Mouse (Mus musculus): ENCODE results near the gene Pak3. TPM values are rescaled to one million over a fixed set of nuclear protein-coding genes. Genes with fewer than 3 reads are reported as not detected.

The Pak3 gene
- polyA plus RNA-seq, 1 experiment from 2014 or later, result 14.0 TPM

DNA sequence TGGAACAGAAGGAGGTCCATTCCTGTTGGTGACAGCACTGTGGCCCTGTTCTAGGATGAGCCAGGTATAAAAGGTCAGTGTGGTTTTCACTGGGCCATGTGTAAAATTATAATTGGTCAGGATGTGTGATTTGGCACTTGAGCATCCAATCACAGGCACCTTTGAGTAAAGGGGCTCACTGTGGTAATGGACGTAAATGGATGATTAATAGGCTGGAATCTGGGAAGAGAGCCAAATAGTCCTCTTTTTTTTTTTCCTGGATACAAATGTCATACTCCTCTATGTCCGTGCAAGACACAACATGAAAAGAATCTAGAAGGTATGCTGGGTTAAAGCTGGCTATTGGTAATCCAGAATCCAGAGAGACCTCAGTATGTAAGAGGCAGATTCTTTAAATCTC is 147.4 kb downstream of the Pak3 start:
- Histone ChIP-seq H3K4me1 (replicated peaks) (no peaks in the 10 kb centered on the region), H3K4me3 (replicated peaks) (no peak overlapping the region), H3K4me2 (no peak overlapping the region), H3K27me3 (peaks cover 30% of the 10 kb centered on the region), H3K36me3 (no peaks in the 10 kb centered on the region), H3K9ac (replicated peaks) (no peak overlapping the region), H3K9me3 (no peaks in the 10 kb centered on the region), H3K27ac (no peak overlapping the region)
- no peak for ATAC-seq (ENCODE audit: insufficient number of reproducible peaks, insufficient read depth, low FRiP score, low TSS enrichment, low read depth)
- 50% methylated on average over 2 of the region's 2 CpGs for WGBS

DNA sequence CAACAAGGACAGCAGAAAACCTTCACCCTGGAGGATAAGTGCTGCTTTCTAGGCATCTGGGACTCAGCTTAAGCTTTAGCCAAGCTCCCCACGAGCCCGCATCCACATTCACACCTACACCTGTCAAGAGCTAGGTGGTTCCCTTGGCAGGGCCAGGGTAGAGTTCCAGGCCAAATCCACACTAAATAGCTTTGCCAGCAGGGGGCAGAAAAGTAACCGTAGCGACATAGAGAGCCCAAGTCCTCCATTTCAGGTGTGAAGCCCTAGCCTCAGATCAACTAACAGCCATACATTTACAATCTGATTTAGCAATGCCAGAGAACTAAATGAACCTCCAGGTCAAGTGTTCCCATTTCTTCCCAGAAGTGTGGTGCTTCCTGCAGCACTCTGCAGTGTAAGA is 148.6 kb downstream of the Pak3 start:
- peaks cover 30% of the 10 kb centered on the region for H3K27me3 ChIP-seq

DNA sequence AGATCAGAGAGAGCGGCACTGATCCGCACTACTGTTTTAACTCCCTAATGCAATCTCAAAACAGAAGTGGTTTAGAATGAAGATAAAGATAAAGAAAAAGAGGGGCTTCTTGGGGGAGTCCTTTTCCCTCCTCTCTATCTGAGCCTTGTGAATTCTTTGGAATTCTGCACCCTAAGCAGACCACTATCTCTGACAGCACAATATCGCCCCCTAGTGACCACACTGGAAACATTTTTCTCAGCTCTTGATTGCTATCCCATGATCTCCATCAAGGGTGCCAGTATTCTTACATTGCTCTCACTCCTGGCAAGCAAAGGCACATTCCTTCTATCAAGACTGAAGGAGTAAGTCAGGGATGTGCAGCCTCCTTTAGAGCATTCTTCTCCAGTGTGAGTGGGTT is 149.9 kb downstream of the Pak3 start:
- no peak overlapping the region for H3K9ac ChIP-seq (replicated peaks)
- H3K27me3 ChIP-seq, result peaks cover 30% of the 10 kb centered on the region
- no peak overlapping the region for H3K4me2 ChIP-seq
- H3K27ac ChIP-seq, result no peak overlapping the region
- H3K36me3 ChIP-seq, result no peaks in the 10 kb centered on the region
- WGBS, result 52% methylated on average over 3 of the region's 3 CpGs
- no peaks in the 10 kb centered on the region for H3K4me1 ChIP-seq (replicated peaks)
- ATAC-seq (ENCODE audit: insufficient number of reproducible peaks, insufficient read depth, low FRiP score, low TSS enrichment, low read depth), result no peak
- H3K9me3 ChIP-seq, result no peaks in the 10 kb centered on the region
- H3K4me3 ChIP-seq (replicated peaks), result no peak overlapping the region

More for the DNA sequence above, 148.6 kb downstream of the Pak3 start:
- Histone ChIP-seq H3K9ac (replicated peaks) (no peak overlapping the region), H3K36me3 (no peaks in the 10 kb centered on the region), H3K9me3 (no peaks in the 10 kb centered on the region), H3K27ac (no peak overlapping the region), H3K4me1 (replicated peaks) (no peaks in the 10 kb centered on the region), H3K4me3 (replicated peaks) (no peak overlapping the region), H3K4me2 (no peak overlapping the region)
- no peak for ATAC-seq (ENCODE audit: insufficient number of reproducible peaks, insufficient read depth, low FRiP score, low TSS enrichment, low read depth)
- 34% methylated on average over 4 of the region's 4 CpGs for WGBS

DNA sequence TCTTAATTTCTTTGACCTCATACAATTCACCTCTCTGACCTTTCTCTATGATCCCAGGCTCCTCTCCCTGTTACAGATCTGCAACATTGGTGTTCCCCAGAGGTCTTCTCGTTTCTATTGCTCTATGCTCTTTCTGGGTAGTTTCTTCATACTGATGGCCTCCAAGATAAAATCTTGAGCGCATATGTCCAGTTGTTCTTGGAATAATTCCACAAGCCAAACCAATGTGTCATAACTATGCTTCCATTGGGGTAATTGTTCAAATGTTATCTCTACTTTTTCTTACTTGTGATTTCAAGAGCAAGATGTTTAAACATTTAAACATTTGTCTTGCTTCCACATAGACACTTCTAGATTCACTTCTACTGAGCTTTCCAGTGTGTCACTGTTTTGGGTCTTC is 160.2 kb downstream of the Pak3 start:
- no peak for ATAC-seq (ENCODE audit: insufficient number of reproducible peaks, insufficient read depth, low FRiP score, low TSS enrichment, low read depth)
- no peak overlapping the region for H3K4me3 ChIP-seq (replicated peaks)
- H3K9me3 ChIP-seq, result no peaks in the 10 kb centered on the region
- H3K27ac ChIP-seq, result no peak overlapping the region
- no peak overlapping the region for H3K4me2 ChIP-seq
- H3K4me1 ChIP-seq (replicated peaks), result no peaks in the 10 kb centered on the region
- H3K36me3 ChIP-seq, result no peaks in the 10 kb centered on the region
- H3K27me3 ChIP-seq, result peaks cover 3% of the 10 kb centered on the region; the same call in 1 of the 2 replicates
- H3K9ac ChIP-seq (replicated peaks), result no peak overlapping the region
- 90% methylated on average over 2 of the region's 2 CpGs for WGBS

DNA sequence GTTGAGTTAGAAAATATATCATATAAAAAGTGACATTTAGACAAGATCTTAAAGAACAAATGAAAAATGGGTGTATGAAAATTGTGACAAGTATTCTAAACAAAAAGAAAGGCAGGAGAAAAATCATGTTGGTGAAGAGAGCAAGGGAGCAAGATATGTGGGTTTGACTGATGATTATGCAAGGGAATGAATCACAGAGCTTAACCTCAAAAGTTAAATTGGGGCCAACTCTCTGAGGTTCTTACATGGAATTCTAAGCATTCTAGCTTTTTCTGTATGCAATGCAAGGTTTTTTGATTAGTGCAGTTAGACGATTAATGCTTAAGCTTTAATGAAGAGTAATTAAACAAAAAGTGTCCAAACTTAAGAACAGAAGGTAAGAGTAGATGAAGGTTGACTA is 203.9 kb downstream of the Pak3 start:
- H3K27ac ChIP-seq, result no peak overlapping the region
- no peak overlapping the region for H3K4me2 ChIP-seq
- no peaks in the 10 kb centered on the region for H3K27me3 ChIP-seq
- no peak overlapping the region for H3K9ac ChIP-seq (replicated peaks)
- no peaks in the 10 kb centered on the region for H3K36me3 ChIP-seq
- 80% methylated on average over 1 of the region's 1 CpGs for WGBS
- ATAC-seq (ENCODE audit: insufficient number of reproducible peaks, insufficient read depth, low FRiP score, low TSS enrichment, low read depth), result no peak
- H3K4me3 ChIP-seq (replicated peaks), result no peak overlapping the region
- H3K9me3 ChIP-seq, result no peaks in the 10 kb centered on the region
- H3K4me1 ChIP-seq (replicated peaks), result no peaks in the 10 kb centered on the region

DNA sequence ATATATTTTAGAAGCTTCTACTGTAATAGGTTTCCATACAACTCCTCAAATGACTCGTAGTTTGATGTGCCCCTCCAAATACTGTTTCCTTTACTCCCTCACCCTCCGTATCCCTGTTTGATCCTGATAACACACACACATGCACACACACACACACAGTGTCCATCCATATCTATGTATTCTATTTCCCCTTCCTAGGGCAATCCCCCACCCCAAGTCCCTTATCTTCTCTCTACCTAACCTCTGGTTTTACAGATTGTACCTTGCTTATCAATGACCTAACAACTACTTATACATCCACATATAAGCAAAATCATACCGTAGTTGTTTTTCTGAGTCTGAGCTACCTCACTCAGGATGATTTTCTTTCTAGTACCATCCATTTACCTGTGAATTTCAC is 207.0 kb downstream of the Pak3 start:
- no peak overlapping the region for H3K4me3 ChIP-seq (replicated peaks)
- no peaks in the 10 kb centered on the region for H3K36me3 ChIP-seq
- ATAC-seq (ENCODE audit: insufficient number of reproducible peaks, insufficient read depth, low FRiP score, low TSS enrichment, low read depth), result no peak
- no peaks in the 10 kb centered on the region for H3K27me3 ChIP-seq
- H3K9me3 ChIP-seq, result no peaks in the 10 kb centered on the region
- no peak overlapping the region for H3K27ac ChIP-seq
- no peaks in the 10 kb centered on the region for H3K4me1 ChIP-seq (replicated peaks)
- WGBS, result 92% methylated on average over 3 of the region's 3 CpGs
- H3K4me2 ChIP-seq, result no peak overlapping the region
- no peak overlapping the region for H3K9ac ChIP-seq (replicated peaks)

DNA sequence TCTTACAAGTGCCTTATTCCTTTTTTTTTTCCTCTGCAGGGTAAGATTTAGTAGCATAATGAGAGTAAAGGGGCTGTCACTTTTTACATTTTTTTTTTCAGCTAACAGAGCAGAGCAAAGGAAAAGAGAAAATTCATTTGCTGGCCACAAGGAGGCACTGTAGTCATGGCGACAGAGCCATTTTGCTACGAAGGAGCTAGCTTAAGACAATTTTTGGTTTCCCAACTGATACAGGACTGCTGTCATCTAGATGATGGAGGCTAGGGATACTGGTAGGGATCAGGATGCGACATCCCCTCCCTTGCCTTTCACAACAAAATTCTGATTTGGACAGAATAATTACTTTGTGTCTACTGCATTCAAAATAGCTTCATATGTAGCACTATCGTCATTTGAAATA is 217.6 kb downstream of the Pak3 start:
- H3K27ac ChIP-seq, result no peak overlapping the region
- H3K36me3 ChIP-seq, result no peaks in the 10 kb centered on the region
- no peaks in the 10 kb centered on the region for H3K9me3 ChIP-seq
- WGBS, result 40% methylated on average over 4 of the region's 4 CpGs
- no peaks in the 10 kb centered on the region for H3K27me3 ChIP-seq
- H3K9ac ChIP-seq (replicated peaks), result no peak overlapping the region
- no peak for ATAC-seq (ENCODE audit: insufficient number of reproducible peaks, insufficient read depth, low FRiP score, low TSS enrichment, low read depth)
- H3K4me2 ChIP-seq, result no peak overlapping the region
- no peaks in the 10 kb centered on the region for H3K4me1 ChIP-seq (replicated peaks)
- H3K4me3 ChIP-seq (replicated peaks), result no peak overlapping the region

DNA sequence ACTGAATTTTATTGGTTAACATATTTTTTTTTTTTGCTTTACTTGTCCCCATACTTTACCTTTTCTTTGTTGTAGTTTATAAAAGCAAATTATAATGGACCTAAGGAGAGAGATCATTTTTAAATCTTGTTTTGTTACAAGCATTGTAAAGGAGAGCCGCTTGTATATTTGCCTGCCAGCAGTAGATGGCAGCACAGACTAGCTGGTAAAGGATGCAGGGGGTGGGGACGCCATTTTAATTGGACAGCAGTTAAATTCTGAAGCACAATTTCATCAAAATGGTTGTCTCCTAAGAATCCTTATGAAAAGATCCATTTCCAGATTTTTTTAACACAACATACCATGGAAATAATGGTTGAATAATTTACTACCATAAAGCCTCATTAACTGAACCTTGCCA is 220.8 kb downstream of the Pak3 start:
- H3K9ac ChIP-seq (replicated peaks), result no peak overlapping the region
- WGBS, result 19% methylated on average over 2 of the region's 2 CpGs
- no peak overlapping the region for H3K4me2 ChIP-seq
- no peak overlapping the region for H3K27ac ChIP-seq
- H3K36me3 ChIP-seq, result no peaks in the 10 kb centered on the region
- H3K9me3 ChIP-seq, result no peaks in the 10 kb centered on the region
- no peaks in the 10 kb centered on the region for H3K4me1 ChIP-seq (replicated peaks)
- ATAC-seq (ENCODE audit: insufficient number of reproducible peaks, insufficient read depth, low FRiP score, low TSS enrichment, low read depth), result no peak
- no peaks in the 10 kb centered on the region for H3K27me3 ChIP-seq
- no peak overlapping the region for H3K4me3 ChIP-seq (replicated peaks)

DNA sequence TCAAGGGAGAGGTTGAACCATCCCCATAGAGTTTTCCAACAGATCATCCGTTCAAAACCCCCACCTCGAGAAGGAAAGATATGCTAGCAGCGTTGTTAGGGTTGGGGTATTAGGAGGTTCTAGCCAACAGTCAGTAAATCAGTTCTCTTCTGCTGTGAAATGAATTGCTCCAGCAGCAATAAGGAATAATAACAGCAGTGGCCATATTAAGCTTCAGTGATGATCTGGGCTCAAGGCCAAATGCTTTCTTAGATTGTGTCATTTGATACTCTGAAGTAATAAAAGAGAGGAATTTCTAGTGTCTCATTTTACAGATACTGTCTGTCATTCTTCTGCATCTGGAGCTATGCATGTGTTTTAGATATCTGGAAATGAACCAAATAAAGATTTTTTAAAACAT is 244.2 kb downstream of the Pak3 start:
- H3K9me3 ChIP-seq, result no peaks in the 10 kb centered on the region
- H3K27me3 ChIP-seq, result 0 out of 2 replicates have a peak, but pooled peaks cover 3% of the 10 kb centered on the region
- H3K4me1 ChIP-seq (replicated peaks), result 0 out of 2 replicates have a peak, but pooled peaks cover 2% of the 10 kb centered on the region
- WGBS, result 51% methylated on average over 3 of the region's 3 CpGs
- H3K9ac ChIP-seq (replicated peaks), result no peak overlapping the region
- no peak overlapping the region for H3K27ac ChIP-seq
- ATAC-seq (ENCODE audit: insufficient number of reproducible peaks, insufficient read depth, low FRiP score, low TSS enrichment, low read depth), result no peak
- H3K36me3 ChIP-seq, result no peaks in the 10 kb centered on the region
- no peak overlapping the region for H3K4me3 ChIP-seq (replicated peaks)
- no peak overlapping the region for H3K4me2 ChIP-seq

DNA sequence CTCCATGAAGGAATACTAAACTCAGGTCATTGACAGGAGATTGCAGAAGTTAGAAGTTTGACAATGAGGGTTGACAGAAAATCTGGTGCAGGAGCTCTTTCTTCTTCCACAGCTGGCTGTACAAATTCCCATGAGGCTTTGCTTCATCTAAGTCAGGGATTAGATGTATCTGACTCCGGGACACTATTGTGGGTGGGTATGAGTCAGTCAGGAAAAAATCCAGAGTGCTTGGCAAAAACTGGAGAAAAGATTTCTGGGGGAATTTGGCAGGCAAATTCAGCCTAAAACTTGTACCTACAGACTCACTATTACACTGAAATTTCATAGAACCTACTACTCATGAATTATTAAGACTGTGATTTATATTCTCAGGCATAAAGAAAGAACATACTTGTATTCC is 297.6 kb downstream of the Pak3 start:
- ATAC-seq (ENCODE audit: insufficient number of reproducible peaks, insufficient read depth, low FRiP score, low TSS enrichment, low read depth), result no peak
- no peaks in the 10 kb centered on the region for H3K27me3 ChIP-seq
- H3K36me3 ChIP-seq, result peaks cover 17% of the 10 kb centered on the region

DNA sequence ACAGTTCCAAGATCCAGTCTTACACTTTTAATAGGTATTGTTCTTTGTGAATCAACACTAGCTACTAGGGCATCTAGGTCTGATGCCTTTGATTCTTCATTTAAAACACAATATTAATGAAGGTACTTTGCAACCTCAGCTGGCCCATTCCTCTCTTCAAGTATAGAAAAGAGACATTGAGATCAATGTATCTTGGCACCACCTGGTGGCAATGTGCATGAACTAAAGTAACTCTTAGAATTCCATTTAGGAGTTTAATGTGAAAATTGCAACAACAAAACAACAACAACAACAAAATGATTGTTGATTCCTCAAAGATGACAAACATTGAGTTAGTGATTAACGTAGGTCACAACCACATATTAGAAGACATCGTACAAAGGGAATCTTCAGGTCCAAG is 300.6 kb downstream of the Pak3 start:
- no peaks in the 10 kb centered on the region for H3K27me3 ChIP-seq
- 0 out of 2 replicates have a peak, but pooled peaks cover 11% of the 10 kb centered on the region for H3K4me1 ChIP-seq (replicated peaks)
- H3K4me2 ChIP-seq, result no peak overlapping the region
- no peak overlapping the region for H3K4me3 ChIP-seq (replicated peaks)
- no peak overlapping the region for H3K27ac ChIP-seq
- WGBS, result 87% methylated on average over 2 of the region's 2 CpGs
- ATAC-seq (ENCODE audit: insufficient number of reproducible peaks, insufficient read depth, low FRiP score, low TSS enrichment, low read depth), result no peak
- peaks cover 7% of the 10 kb centered on the region for H3K36me3 ChIP-seq
- H3K9me3 ChIP-seq, result no peaks in the 10 kb centered on the region
- no peak overlapping the region for H3K9ac ChIP-seq (replicated peaks)

More for the DNA sequence above, 297.6 kb downstream of the Pak3 start:
- Histone ChIP-seq H3K4me2 (no peak overlapping the region), H3K4me3 (replicated peaks) (no peak overlapping the region), H3K9me3 (no peaks in the 10 kb centered on the region), H3K9ac (replicated peaks) (no peak overlapping the region), H3K4me1 (replicated peaks) (no peaks in the 10 kb centered on the region), H3K27ac (no peak overlapping the region)
- WGBS, result 92% methylated on average over 1 of the region's 1 CpGs

DNA sequence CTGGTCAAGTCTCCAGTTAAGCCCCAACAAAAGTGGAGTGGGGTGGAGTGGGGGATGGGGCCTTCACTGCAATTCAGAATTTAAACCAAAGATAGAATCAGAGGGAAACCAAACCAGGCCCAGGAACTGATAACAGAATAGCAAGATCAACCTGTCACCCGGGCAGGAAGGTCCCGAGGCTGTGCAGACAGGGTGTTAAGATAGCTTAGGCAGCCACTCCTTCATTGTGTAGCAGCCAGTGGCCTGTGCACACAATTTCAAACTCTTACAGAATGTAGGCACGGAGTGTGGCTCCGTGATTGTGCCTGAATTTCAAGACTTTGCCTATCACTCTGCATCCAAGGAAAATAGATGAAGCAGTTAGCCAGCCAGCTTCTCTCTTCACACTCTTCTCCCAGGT is 308.1 kb downstream of the Pak3 start:
- 0 out of 2 replicates have a peak, but pooled peaks cover 10% of the 10 kb centered on the region for H3K4me1 ChIP-seq (replicated peaks)
- peak overlapping the region; percentile 49 for H3K4me3 ChIP-seq (replicated peaks)
- H3K27ac ChIP-seq, result peak overlapping the region; percentile 83
- H3K9ac ChIP-seq (replicated peaks), result peak overlapping the region; percentile 63
- H3K36me3 ChIP-seq, result no peaks in the 10 kb centered on the region
- H3K27me3 ChIP-seq, result peaks cover 15% of the 10 kb centered on the region; the same call in 1 of the 2 replicates
- ATAC-seq (ENCODE audit: insufficient number of reproducible peaks, insufficient read depth, low FRiP score, low TSS enrichment, low read depth), result no peak
- H3K4me2 ChIP-seq, result peak overlapping the region; percentile 53
- H3K9me3 ChIP-seq, result no peaks in the 10 kb centered on the region
- WGBS, result 23% methylated on average over 4 of the region's 4 CpGs
